Mouse (Mus musculus) 3134 (cell line): ENCODE results near the gene 4930522L14Rik.
"Not testable (repeated sequence)": the region's sequence is repeated elsewhere in the genome, so short reads cannot be mapped to it uniquely, and the experiment has no call there.

Source experiments
- DNase-seq: peaks from one replicate; pipeline ENCODE4 v3.0.0-alpha.2; 2011; ENCODE audit warnings: low spot score; ENCODE audit not compliant: insufficient read length; ENCODE audit errors: extremely low read depth

The 4930522L14Rik gene

GRCm38 (mm10) chr5:109751391-109752071, at the start of gene 4930522L14Rik:
Gene 4930522L14Rik (minus strand): TSS chr5:109751886.
- DNase-seq, result peak; percentile 62

- DNase-seq, result not testable (repeated sequence)
Measured at GRCm38 (mm10) chr5:109801466-109801865, 49.8 kb upstream of the 4930522L14Rik start.

GRCm38 (mm10) chr5:109799948-109800347, 48.3 kb upstream of the 4930522L14Rik start:
- not testable (repeated sequence) for DNase-seq

- not testable (repeated sequence) for DNase-seq
Measured at GRCm38 (mm10) chr5:109797017-109797416, 45.3 kb upstream of the 4930522L14Rik start.

GRCm38 (mm10) chr5:109795967-109796652, 44.4 kb upstream of the 4930522L14Rik start:
- peak; percentile 64 for DNase-seq

- DNase-seq, result not testable (repeated sequence)
Measured at GRCm38 (mm10) chr5:109752073-109752780, 541 bp upstream of the 4930522L14Rik start.

- DNase-seq, result not testable (repeated sequence)
Measured at GRCm38 (mm10) chr5:109745081-109745480, 6.6 kb downstream of the 4930522L14Rik start.

GRCm38 (mm10) chr5:109717341-109717740, 34.3 kb downstream of the 4930522L14Rik start:
- not testable (repeated sequence) for DNase-seq

GRCm38 (mm10) chr5:109691205-109691965, 60.3 kb downstream of the 4930522L14Rik start:
- DNase-seq, result peak; percentile 0

- DNase-seq, result peak; percentile 83
Measured at GRCm38 (mm10) chr5:109690537-109691201, 61.0 kb downstream of the 4930522L14Rik start, which contains the start of gene 5430403G16Rik. Gene 5430403G16Rik (minus strand): TSS chr5:109691041.
